Mouse (Mus musculus) kidney, adult 2 months (tissue): ENCODE results near the gene Tmbim1. TPM values are rescaled to one million over a fixed set of nuclear protein-coding genes. Genes with fewer than 3 reads are reported as not detected.

Source experiments
- DNase-seq: peaks from one replicate; pipeline ENCODE4 v3.0.0; 2021
- H3K27ac ChIP-seq: fragments of 200-500 bp; 2 replicates; pipeline ENCODE4 v1.5.1; 2012; ENCODE audit warnings: low read depth, low read length, control low read depth, inconsistent platforms; ENCODE audit not compliant: insufficient read depth
- H3K27me3 ChIP-seq: fragments of 200-500 bp; replicated peaks from 2 replicates; pipeline ENCODE4 v1.6.1; 2012; ENCODE audit warnings: mild to moderate bottlenecking, moderate library complexity, low read length, inconsistent platforms; ENCODE audit not compliant: control insufficient read depth, insufficient read depth
- H3K36me3 ChIP-seq: fragments of 200-500 bp; 2 replicates; pipeline ENCODE4 v1.6.1; 2012; ENCODE audit warnings: mild to moderate bottlenecking, moderate library complexity, low read length, inconsistent platforms; ENCODE audit not compliant: control insufficient read depth, insufficient read depth
- H3K4me1 ChIP-seq: fragments of 200-500 bp; 2 replicates; pipeline ENCODE4 v1.6.1; 2011; ENCODE audit warnings: low read length; ENCODE audit not compliant: control insufficient read depth, insufficient read depth
- H3K4me3 ChIP-seq: fragments of 200-500 bp; 2 replicates; pipeline ENCODE4 v1.5.1; 2011; ENCODE audit warnings: mild to moderate bottlenecking, low read depth, low read length, control low read depth; ENCODE audit not compliant: insufficient read depth
- CTCF ChIP-seq: fragments of 200-500 bp; conservative IDR thresholded peaks from 2 replicates; pipeline ENCODE4 v1.5.1; 2011; ENCODE audit warnings: low read depth, mild to moderate bottlenecking, control low read depth, low read length, moderate library complexity, mixed read lengths; ENCODE audit not compliant: insufficient read depth, insufficient read length
- POLR2A ChIP-seq: fragments of 200-500 bp; IDR thresholded peaks from one replicate; pipeline ENCODE4 v1.6.1; 2011; ENCODE audit warnings: low read depth, low read length, control low read depth
- WGBS: fragments of 180-500 bp; shearing (Covaris S2); methylation state at CpG from one replicate; pipeline ENCODE4 v1.1.7; 2018; 5-methylcytosine and 5-hydroxymethylcytosine counted together
- polyA plus RNA-seq: library from polyadenylated mRNA; depleted of rRNA; stranded (reverse); fragments of >200 nt; gene quantifications from 2 replicates; pipeline ENCODE4 v1.2.3, GENCODE M21; 2012

Tmbim1 gene
- polyA plus RNA-seq, 1 experiment = 74.1 TPM

DNA sequence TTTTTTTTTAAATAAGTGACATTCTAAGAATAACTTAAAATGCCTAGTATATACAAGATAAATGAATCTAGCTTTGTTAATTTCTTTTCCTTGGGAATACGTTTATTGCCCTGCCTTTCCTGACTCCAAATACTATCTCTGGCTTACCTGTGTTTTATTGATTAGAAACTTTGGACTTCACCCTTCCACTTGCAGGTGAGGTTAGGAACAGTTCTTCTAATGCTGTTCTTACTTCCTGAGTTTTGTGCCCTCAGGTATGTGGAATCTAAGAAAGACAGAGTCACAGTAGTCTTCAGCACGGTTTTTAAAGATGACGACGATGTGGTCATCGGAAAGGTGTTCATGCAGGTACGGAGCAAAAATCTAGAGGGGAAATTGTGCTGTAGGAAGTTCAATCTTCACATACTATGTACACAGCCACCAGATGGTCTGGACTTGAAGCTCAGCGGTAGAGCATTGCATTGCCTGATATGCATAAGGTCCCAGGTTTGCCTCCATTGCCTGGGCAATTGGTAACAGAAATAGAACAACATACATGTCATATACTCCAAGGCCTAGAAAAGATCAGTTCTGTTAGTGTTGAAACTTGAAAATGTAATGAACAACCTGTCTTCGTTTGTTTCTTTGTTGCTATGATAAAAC, 49.6 kb downstream of the Tmbim1 start:
- H3K27ac ChIP-seq = no peak overlapping the region

DNA sequence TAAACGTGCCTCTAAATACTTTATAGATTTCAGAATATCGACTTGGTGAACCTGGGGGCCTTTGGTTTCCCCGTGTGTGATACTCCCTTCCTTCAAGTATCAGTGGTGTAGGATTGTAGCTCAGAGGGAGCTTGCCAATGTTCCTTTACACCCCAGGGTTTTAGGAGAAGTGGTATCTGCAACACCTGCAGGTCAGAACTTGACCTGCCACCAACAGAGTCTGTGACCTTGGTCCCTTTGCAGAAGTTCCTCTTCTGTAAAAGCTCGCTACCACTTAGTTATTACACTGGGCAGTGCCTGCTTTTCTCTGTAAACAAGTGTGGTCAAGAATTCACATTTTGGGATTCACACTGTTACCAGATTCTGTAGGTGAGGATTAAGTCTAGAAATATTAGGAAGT, 55.3 kb downstream of the Tmbim1 start:
- no peak for TF ChIP-seq CTCF
- TF ChIP-seq POLR2A = no peak
- Histone ChIP-seq H3K27me3 (no peaks in the 10 kb centered on the region), H3K27ac (peak overlapping the region; percentile 100), H3K4me1 (peaks cover 22% of the 10 kb centered on the region), H3K4me3 (no peak overlapping the region), H3K36me3 (peaks cover 14% of the 10 kb centered on the region)
- no peak for DNase-seq
- WGBS = 59% methylated on average over 4 of the region's 4 CpGs

More for the DNA sequence above, 49.6 kb downstream of the Tmbim1 start:
- Histone ChIP-seq H3K27me3 (no peaks in the 10 kb centered on the region), H3K4me3 (no peak overlapping the region), H3K4me1 (no peaks in the 10 kb centered on the region), H3K36me3 (peaks cover 21% of the 10 kb centered on the region)
- TF ChIP-seq CTCF (no peak), POLR2A (no peak)
- no peak for DNase-seq
- WGBS = 95% methylated on average over 8 of the region's 8 CpGs

DNA sequence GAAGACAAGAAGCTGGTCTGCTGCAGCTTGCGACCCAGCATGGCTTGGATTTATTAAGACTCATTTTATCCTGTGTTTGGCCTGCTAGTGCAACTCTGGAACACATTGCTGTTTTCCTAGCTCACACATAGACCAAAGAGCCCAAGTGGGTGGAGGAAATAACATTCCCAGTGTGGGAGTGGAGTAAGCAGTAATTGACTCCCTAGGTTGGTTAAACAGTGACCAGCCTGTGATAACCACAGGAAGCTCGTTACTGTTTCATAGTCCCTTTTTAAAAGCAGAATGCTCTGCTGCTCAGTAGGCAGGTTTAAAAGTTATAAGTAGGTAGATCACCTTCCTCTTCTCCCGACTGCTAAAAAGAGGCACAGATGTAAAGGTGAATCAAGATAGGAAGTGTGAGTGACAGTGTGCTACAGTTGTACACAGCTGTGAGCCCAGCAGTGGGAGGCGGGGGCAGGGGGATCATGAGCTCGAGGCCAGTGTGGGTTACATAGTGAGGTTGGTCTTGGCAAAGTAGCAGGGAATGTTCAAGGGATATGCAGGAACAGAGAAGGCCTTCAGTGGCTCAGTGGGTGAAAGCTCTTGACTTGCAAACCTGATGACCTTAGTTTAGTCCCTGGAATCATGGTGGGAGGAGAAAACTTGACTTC, 56.0 kb downstream of the Tmbim1 start:
- peak; percentile 90 for DNase-seq
- no peak for TF ChIP-seq POLR2A
- TF ChIP-seq CTCF = no peak
- H3K27ac ChIP-seq = peak overlapping the region; percentile 100
- H3K27me3 ChIP-seq = no peaks in the 10 kb centered on the region
- WGBS = 16% methylated on average over 5 of the region's 5 CpGs
- H3K36me3 ChIP-seq = peaks cover 14% of the 10 kb centered on the region
- H3K4me3 ChIP-seq = 0 out of 2 replicates have a peak overlapping the region, but pooled peaks have one; percentile 9
- peaks cover 22% of the 10 kb centered on the region for H3K4me1 ChIP-seq

DNA sequence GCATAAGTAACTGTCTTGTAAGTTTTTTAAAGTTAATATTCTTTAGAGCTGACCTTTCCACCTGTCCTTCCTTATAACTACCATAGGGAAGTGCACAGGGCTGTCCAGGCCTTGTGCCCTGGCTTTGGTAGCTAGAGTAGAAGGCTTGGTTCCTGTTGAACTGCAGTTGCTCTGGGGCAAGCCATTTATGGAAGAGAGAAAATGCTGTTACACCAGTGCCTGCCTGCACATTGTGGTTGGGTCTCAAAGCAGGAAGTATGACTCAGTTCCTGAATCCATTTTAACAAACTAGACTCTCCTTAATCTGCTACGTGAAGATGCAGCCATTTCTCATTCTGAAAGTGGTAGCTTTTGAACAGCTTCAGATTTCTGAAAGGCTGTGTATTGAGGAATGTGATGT, 56.6 kb downstream of the Tmbim1 start:
- DNase-seq = peak; percentile 79
- no peaks in the 10 kb centered on the region for H3K27me3 ChIP-seq
- H3K4me1 ChIP-seq = peaks cover 22% of the 10 kb centered on the region
- TF ChIP-seq POLR2A (no peak), CTCF (no peak)
- H3K4me3 ChIP-seq = no peak overlapping the region
- 4% methylated on average over 1 of the region's 1 CpGs for WGBS
- peaks cover 14% of the 10 kb centered on the region for H3K36me3 ChIP-seq
- H3K27ac ChIP-seq = peak overlapping the region; percentile 100

DNA sequence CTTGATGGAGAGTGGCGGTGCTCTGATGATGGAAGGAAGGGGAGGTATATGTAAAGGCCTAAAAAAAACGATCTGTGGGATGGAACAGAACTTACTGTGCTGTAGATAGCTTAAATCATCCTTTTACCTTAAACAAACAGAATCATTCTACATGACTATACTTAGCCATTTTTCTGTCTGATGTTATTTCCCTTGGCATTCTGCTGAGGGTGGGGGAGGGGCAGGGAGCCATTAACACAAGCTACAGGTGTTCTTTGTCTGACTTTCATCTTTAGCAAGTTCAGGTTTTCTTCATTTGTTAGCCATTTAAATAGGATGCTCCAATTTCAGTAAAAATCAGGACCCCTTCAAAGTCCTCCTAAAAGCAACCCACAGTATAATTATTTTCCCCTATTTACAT, 59.9 kb downstream of the Tmbim1 start:
- Histone ChIP-seq H3K36me3 (peaks cover 3% of the 10 kb centered on the region; the same call in 1 of the 2 replicates), H3K4me3 (no peak overlapping the region), H3K27me3 (no peaks in the 10 kb centered on the region), H3K27ac (no peak overlapping the region), H3K4me1 (peaks cover 21% of the 10 kb centered on the region)
- TF ChIP-seq CTCF (no peak), POLR2A (no peak)
- DNase-seq = no peak
- WGBS = 57% methylated on average over 2 of the region's 2 CpGs

DNA sequence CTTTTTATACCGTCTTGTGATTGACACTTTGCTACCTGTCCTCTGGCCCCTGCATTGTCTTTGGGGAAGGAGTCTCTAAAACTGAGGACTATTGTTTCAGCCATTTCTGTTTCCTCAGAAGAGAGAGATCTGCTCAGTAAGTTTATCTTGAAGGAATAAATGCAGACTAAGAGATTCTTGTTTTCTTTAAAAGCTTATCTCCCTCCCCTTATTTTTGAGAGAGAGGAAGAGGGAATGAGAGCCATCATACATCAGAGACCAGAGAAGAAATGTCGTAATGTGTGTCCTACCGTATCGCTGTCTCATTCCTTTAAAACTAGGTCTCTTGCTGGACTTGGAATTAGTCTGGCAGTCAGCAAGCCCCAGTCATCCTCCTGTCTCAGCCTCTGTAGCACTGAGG, 64.6 kb downstream of the Tmbim1 start:
- Histone ChIP-seq H3K27ac (no peak overlapping the region), H3K4me1 (peaks cover 13% of the 10 kb centered on the region), H3K4me3 (no peak overlapping the region), H3K27me3 (no peaks in the 10 kb centered on the region), H3K36me3 (no peaks in the 10 kb centered on the region)
- TF ChIP-seq POLR2A (no peak), CTCF (no peak)
- 40% methylated on average over 4 of the region's 4 CpGs for WGBS
- no peak for DNase-seq

DNA sequence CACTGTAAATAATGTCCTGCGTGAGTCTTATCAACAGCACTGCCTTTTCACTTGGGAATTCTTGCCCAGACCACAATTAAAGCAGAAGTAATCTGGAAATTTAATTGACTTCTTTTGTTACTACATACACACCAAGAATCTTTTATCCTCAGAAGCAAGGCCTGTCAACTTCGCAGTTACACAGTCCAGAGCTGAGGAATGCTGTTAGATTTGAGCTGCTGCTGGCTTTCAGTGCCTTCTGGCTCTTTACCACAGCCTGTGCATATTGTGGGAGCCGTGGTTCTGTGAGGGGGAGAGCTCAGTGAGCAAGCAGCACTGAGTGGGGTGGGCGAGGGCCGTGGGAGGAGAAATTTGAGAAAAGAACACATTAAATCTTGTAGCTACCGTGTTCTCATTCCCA, 65.1 kb downstream of the Tmbim1 start:
- WGBS = 21% methylated on average over 6 of the region's 6 CpGs
- DNase-seq = no peak
- peaks cover 10% of the 10 kb centered on the region for H3K4me1 ChIP-seq

More for the DNA sequence above, 65.1 kb downstream of the Tmbim1 start:
- Histone ChIP-seq H3K4me3 (no peak overlapping the region), H3K27me3 (no peaks in the 10 kb centered on the region), H3K36me3 (no peaks in the 10 kb centered on the region), H3K27ac (no peak overlapping the region)
- TF ChIP-seq POLR2A = no peak
- no peak for TF ChIP-seq CTCF
